Mouse (Mus musculus): ENCODE results near the gene Rgn. TPM values are rescaled to one million over a fixed set of nuclear protein-coding genes. Genes with fewer than 3 reads are reported as not detected.

The Rgn gene
- 0.78 and 2.6 TPM in 2 replicates for polyA plus RNA-seq (2016; fragmentation: Nextera tagmentation; extraction: Ambion mirVana)

GRCm38 (mm10) chrX:20549532-20549931 lies at the start of gene Rgn:
TSS of gene Rgn (plus strand) at chrX:20549787.
- Histone ChIP-seq H3K36me3 (no peaks in the 10 kb centered on the region), H3K27me3 (ENCODE audit: insufficient read depth, poor library complexity, severe bottlenecking) (no peaks in the 10 kb centered on the region), H3K4me1 (no peaks in the 10 kb centered on the region), H3K4me3 (peak within 1 kb of the TSS; percentile 54), H3K9me3 (no peaks in the 10 kb centered on the region), H3K27ac (peak within 1 kb of the TSS; percentile 78; the same call in 1 of the 2 replicates)
- 71% methylated on average over 3 of the region's 3 CpGs for WGBS
- no peak for DNase-seq (ENCODE audit: low spot score)

GRCm38 (mm10) chrX:20520290-20520939 lies 29.2 kb upstream of the Rgn start:
- no peak for DNase-seq (ENCODE audit: low spot score)
- H3K27ac ChIP-seq = no peak overlapping the region
- no peaks in the 10 kb centered on the region for H3K27me3 ChIP-seq (ENCODE audit: insufficient read depth, poor library complexity, severe bottlenecking)
- H3K4me3 ChIP-seq = no peak overlapping the region
- 81% methylated on average over 7 of the region's 7 CpGs for WGBS
- no peaks in the 10 kb centered on the region for H3K9me3 ChIP-seq
- H3K36me3 ChIP-seq = peaks cover 12% of the 10 kb centered on the region
- H3K4me1 ChIP-seq = no peaks in the 10 kb centered on the region

GRCm38 (mm10) chrX:20521578-20521977 lies 28.0 kb upstream of the Rgn start:
- no peaks in the 10 kb centered on the region for H3K27me3 ChIP-seq (ENCODE audit: insufficient read depth, poor library complexity, severe bottlenecking)
- H3K4me1 ChIP-seq = no peaks in the 10 kb centered on the region
- no peak overlapping the region for H3K4me3 ChIP-seq
- H3K9me3 ChIP-seq = no peaks in the 10 kb centered on the region
- H3K27ac ChIP-seq = no peak overlapping the region
- H3K36me3 ChIP-seq = peaks cover 8% of the 10 kb centered on the region
- DNase-seq (ENCODE audit: low spot score) = no peak

GRCm38 (mm10) chrX:20532621-20533020 lies 17.0 kb upstream of the Rgn start:
- no peaks in the 10 kb centered on the region for H3K36me3 ChIP-seq
- no peak overlapping the region for H3K27ac ChIP-seq
- no peak for DNase-seq (ENCODE audit: low spot score)
- H3K4me1 ChIP-seq = no peaks in the 10 kb centered on the region
- H3K9me3 ChIP-seq = no peaks in the 10 kb centered on the region
- 46% methylated on average over 1 of the region's 1 CpGs for WGBS
- H3K27me3 ChIP-seq (ENCODE audit: insufficient read depth, poor library complexity, severe bottlenecking) = no peaks in the 10 kb centered on the region
- no peak overlapping the region for H3K4me3 ChIP-seq

GRCm38 (mm10) chrX:20543867-20544266 lies 5.7 kb upstream of the Rgn start:
- no peaks in the 10 kb centered on the region for H3K4me1 ChIP-seq
- H3K36me3 ChIP-seq = no peaks in the 10 kb centered on the region
- WGBS = 80% methylated on average over 3 of the region's 3 CpGs
- H3K27me3 ChIP-seq (ENCODE audit: insufficient read depth, poor library complexity, severe bottlenecking) = no peaks in the 10 kb centered on the region
- DNase-seq (ENCODE audit: low spot score) = no peak
- no peaks in the 10 kb centered on the region for H3K9me3 ChIP-seq
- no peak overlapping the region for H3K27ac ChIP-seq
- H3K4me3 ChIP-seq = no peak overlapping the region

- no peaks in the 10 kb centered on the region for H3K36me3 ChIP-seq
- peak overlapping the region; percentile 54; the same call in 1 of the 2 replicates for H3K4me3 ChIP-seq
- no peaks in the 10 kb centered on the region for H3K9me3 ChIP-seq
- H3K27me3 ChIP-seq (ENCODE audit: insufficient read depth, poor library complexity, severe bottlenecking) = no peaks in the 10 kb centered on the region
- no peak for DNase-seq (ENCODE audit: low spot score)
- peak overlapping the region; percentile 78 for H3K27ac ChIP-seq
- WGBS = 60% methylated on average over 5 of the region's 5 CpGs
- H3K4me1 ChIP-seq = no peaks in the 10 kb centered on the region
These were observed 2.0 kb upstream of the Rgn start for GRCm38 (mm10) chrX:20547609-20548008.

GRCm38 (mm10) chrX:20548011-20548879 lies 1.3 kb upstream of the Rgn start:
- Histone ChIP-seq H3K4me3 (peak overlapping the region; percentile 54), H3K27ac (peak overlapping the region; percentile 78), H3K36me3 (no peaks in the 10 kb centered on the region), H3K9me3 (no peaks in the 10 kb centered on the region), H3K27me3 (ENCODE audit: insufficient read depth, poor library complexity, severe bottlenecking) (no peaks in the 10 kb centered on the region), H3K4me1 (no peaks in the 10 kb centered on the region)
- 24% methylated on average over 24 of the region's 24 CpGs for WGBS
- no peak for DNase-seq (ENCODE audit: low spot score)

GRCm38 (mm10) chrX:20548880-20549440 lies 627 bp upstream of the Rgn start:
- Histone ChIP-seq H3K36me3 (no peaks in the 10 kb centered on the region), H3K27ac (peak overlapping the region; percentile 78; the same call in 1 of the 2 replicates), H3K4me1 (no peaks in the 10 kb centered on the region), H3K27me3 (ENCODE audit: insufficient read depth, poor library complexity, severe bottlenecking) (no peaks in the 10 kb centered on the region), H3K4me3 (no peak overlapping the region), H3K9me3 (no peaks in the 10 kb centered on the region)
- DNase-seq (ENCODE audit: low spot score) = no peak
- 56% methylated on average over 1 of the region's 1 CpGs for WGBS

- WGBS = 78% methylated on average over 2 of the region's 2 CpGs
- H3K9me3 ChIP-seq = no peaks in the 10 kb centered on the region
- H3K4me3 ChIP-seq = no peak overlapping the region
- no peaks in the 10 kb centered on the region for H3K27me3 ChIP-seq (ENCODE audit: insufficient read depth, poor library complexity, severe bottlenecking)
- H3K4me1 ChIP-seq = no peaks in the 10 kb centered on the region
- H3K27ac ChIP-seq = no peak overlapping the region
- no peak for DNase-seq (ENCODE audit: low spot score)
- H3K36me3 ChIP-seq = no peaks in the 10 kb centered on the region
These were observed 2.6 kb downstream of the Rgn start for GRCm38 (mm10) chrX:20552199-20552598.

GRCm38 (mm10) chrX:20561846-20562245 lies 12.3 kb downstream of the Rgn start:
- H3K4me3 ChIP-seq = no peak overlapping the region
- 39% methylated on average over 1 of the region's 1 CpGs for WGBS
- no peaks in the 10 kb centered on the region for H3K4me1 ChIP-seq
- no peaks in the 10 kb centered on the region for H3K36me3 ChIP-seq
- no peaks in the 10 kb centered on the region for H3K27me3 ChIP-seq (ENCODE audit: insufficient read depth, poor library complexity, severe bottlenecking)
- no peak for DNase-seq (ENCODE audit: low spot score)
- no peak overlapping the region for H3K27ac ChIP-seq
- no peaks in the 10 kb centered on the region for H3K9me3 ChIP-seq

GRCm38 (mm10) chrX:20563941-20564340 lies 14.4 kb downstream of the Rgn start:
- Histone ChIP-seq H3K27ac (no peak overlapping the region), H3K27me3 (ENCODE audit: insufficient read depth, poor library complexity, severe bottlenecking) (no peaks in the 10 kb centered on the region), H3K4me3 (no peak overlapping the region), H3K36me3 (no peaks in the 10 kb centered on the region), H3K9me3 (no peaks in the 10 kb centered on the region), H3K4me1 (no peaks in the 10 kb centered on the region)
- no peak for DNase-seq (ENCODE audit: low spot score)
- 70% methylated on average over 4 of the region's 4 CpGs for WGBS

- H3K27ac ChIP-seq = peak overlapping the region; percentile 70; the same call in 1 of the 2 replicates
- DNase-seq (ENCODE audit: low spot score) = peak; percentile 87
These were observed 21.4 kb downstream of the Rgn start for GRCm38 (mm10) chrX:20571024-20571423.

GRCm38 (mm10) chrX:20572683-20573082 lies 23.1 kb downstream of the Rgn start:
- Histone ChIP-seq H3K4me3 (no peak overlapping the region), H3K27me3 (ENCODE audit: insufficient read depth, poor library complexity, severe bottlenecking) (no peaks in the 10 kb centered on the region), H3K4me1 (peaks cover 12% of the 10 kb centered on the region), H3K9me3 (no peaks in the 10 kb centered on the region), H3K27ac (no peak overlapping the region), H3K36me3 (no peaks in the 10 kb centered on the region)
- no peak for DNase-seq (ENCODE audit: low spot score)
- WGBS = 64% methylated on average over 9 of the region's 9 CpGs

More at GRCm38 (mm10) chrX:20571024-20571423, 21.4 kb downstream of the Rgn start:
- H3K4me3 ChIP-seq = no peak overlapping the region
- H3K36me3 ChIP-seq = no peaks in the 10 kb centered on the region
- WGBS = 37% methylated on average over 2 of the region's 2 CpGs
- H3K27me3 ChIP-seq (ENCODE audit: insufficient read depth, poor library complexity, severe bottlenecking) = no peaks in the 10 kb centered on the region
- H3K4me1 ChIP-seq = peaks cover 12% of the 10 kb centered on the region
- H3K9me3 ChIP-seq = no peaks in the 10 kb centered on the region

Data from heart, embryonic 10.5 days (tissue).